Mouse (Mus musculus) intestine, embryonic 16.5 days (tissue): Measurements from ENCODE around the gene Gpr39. TPM values are rescaled to one million over a fixed set of nuclear protein-coding genes. Genes with fewer than 3 reads are reported as not detected.

Source experiments
- polyA plus RNA-seq: library from polyadenylated mRNA; unstranded; fragments of >200 nt; fragmentation: Nextera tagmentation; extraction: Ambion mirVana; gene quantifications from 2 replicates; pipeline ENCODE4 v1.2.1, GENCODE M21; 2015

The Gpr39 gene
- polyA plus RNA-seq, 1 experiment from 2014 or later: 8.7 TPM

Other genes starting within 250 kb of the Gpr39 start
- gene Actr3, start 241.3 kb upstream of the Gpr39 start, polyA plus RNA-seq: 354 and 361 TPM in 2 replicates
- gene Slc35f5, start 116.4 kb upstream of the Gpr39 start, polyA plus RNA-seq: 49.1 and 53.0 TPM in 2 replicates
- gene Lypd1, start 236.1 kb downstream of the Gpr39 start, polyA plus RNA-seq: 1.4 and 2.8 TPM in 2 replicates